Mouse (Mus musculus) heart, embryonic 15.5 days (tissue): ENCODE measurements around the gene Ms4a5. TPM values are rescaled to one million over a fixed set of nuclear protein-coding genes. Genes with fewer than 3 reads are reported as not detected.
"Not testable (repeated sequence)": the region's sequence is repeated elsewhere in the genome, so short reads cannot be mapped to it uniquely, and the experiment has no call there.

Experiments used
- ATAC-seq: fragments of 200-750 bp; cut with Nextera tagmentation; replicated peaks from 2 replicates; pipeline ENCODE4 v1.8.0; 2017; ENCODE audit warnings: low read depth, moderate TSS enrichment; ENCODE audit not compliant: insufficient number of reproducible peaks, insufficient read depth, low FRiP score
- H3K27ac ChIP-seq: fragments of 300-500 bp; sonication (generic); 2 replicates; pipeline ENCODE4 v1.5.1; 2015; ENCODE audit warnings: mild to moderate bottlenecking, inconsistent platforms
- H3K27me3 ChIP-seq: fragments of 300-500 bp; sonication (generic); 2 replicates; pipeline ENCODE4 v1.6.1; 2015; ENCODE audit warnings: inconsistent platforms
- H3K36me3 ChIP-seq: fragments of 300-500 bp; sonication (generic); 2 replicates; pipeline ENCODE4 v1.6.1; 2015; ENCODE audit warnings: mild to moderate bottlenecking, inconsistent platforms
- H3K4me1 ChIP-seq: fragments of 300-500 bp; sonication (generic); replicated peaks from 2 replicates; pipeline ENCODE4 v1.6.1; 2015; ENCODE audit warnings: inconsistent platforms
- H3K4me2 ChIP-seq: fragments of 300-500 bp; sonication (generic); 2 replicates; pipeline ENCODE4 v1.6.1; 2015; ENCODE audit warnings: inconsistent platforms, mild to moderate bottlenecking, moderate library complexity
- H3K4me3 ChIP-seq: fragments of 300-500 bp; sonication (generic); 2 replicates; pipeline ENCODE4 v1.5.1; 2015; ENCODE audit warnings: mild to moderate bottlenecking, inconsistent platforms
- H3K9ac ChIP-seq: fragments of 300-500 bp; sonication (generic); 2 replicates; pipeline ENCODE4 v1.6.1; 2015; ENCODE audit warnings: mild to moderate bottlenecking, inconsistent platforms
- H3K9me3 ChIP-seq: fragments of 300-500 bp; sonication (generic); replicated peaks from 2 replicates; pipeline ENCODE4 v1.6.1; 2016; ENCODE audit warnings: inconsistent platforms
- WGBS: fragments of 180-500 bp; shearing (Covaris S2); methylation state at CpG from one replicate; pipeline ENCODE4 v1.1.7; 2015; ENCODE audit warnings: mixed read lengths; 5-methylcytosine and 5-hydroxymethylcytosine counted together
- polyA plus RNA-seq: library from polyadenylated mRNA; unstranded; fragments of >200 nt; fragmentation: Nextera tagmentation; extraction: Ambion mirVana; gene quantifications from 2 replicates; pipeline ENCODE4 v1.2.1, GENCODE M21; 2015

The Ms4a5 gene
- polyA plus RNA-seq, result not detected in 2 replicates

DNA sequence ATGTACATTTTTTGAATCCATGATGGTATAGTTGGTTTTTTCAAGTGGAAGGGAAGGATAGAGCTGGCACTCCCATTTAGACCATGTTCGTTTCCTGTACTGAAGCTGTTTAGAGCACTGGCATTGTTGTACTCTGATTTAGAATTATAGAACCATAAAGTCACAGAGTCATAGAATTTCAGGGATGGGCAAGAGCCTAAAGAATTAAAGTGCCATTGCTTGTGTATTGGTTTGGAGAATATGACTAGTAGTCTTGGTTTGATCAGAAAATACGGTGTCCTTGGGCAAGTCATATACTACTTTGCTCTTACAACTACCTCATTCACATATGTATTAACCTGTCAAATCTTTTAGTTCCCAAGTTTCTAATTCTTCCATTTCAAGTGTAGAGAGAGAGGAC lies at the start of gene Ms4a5:
Gene Ms4a5, minus strand, starts transcription at position 101 of the 400 bp plus-strand sequence.
- Histone ChIP-seq H3K4me3 (no peak within 1 kb of the TSS), H3K9me3 (no peaks in the 10 kb centered on the region), H3K9ac (no peak within 1 kb of the TSS), H3K27ac (no peak within 1 kb of the TSS), H3K27me3 (no peaks in the 10 kb centered on the region), H3K4me2 (no peak within 1 kb of the TSS), H3K4me1 (no peaks in the 10 kb centered on the region), H3K36me3 (no peaks in the 10 kb centered on the region)
- ATAC-seq, result no peak
- 77% methylated on average over 2 of the region's 2 CpGs for WGBS

GRCm38 (mm10) chr19:11321123-11321522 lies 37.5 kb upstream of the Ms4a5 start:
- 56% methylated on average over 1 of the region's 1 CpGs for WGBS
- H3K4me1 ChIP-seq, result no peaks in the 10 kb centered on the region
- no peaks in the 10 kb centered on the region for H3K9me3 ChIP-seq
- H3K27me3 ChIP-seq, result no peaks in the 10 kb centered on the region
- ATAC-seq, result no peak
- H3K4me3 ChIP-seq, result no peak overlapping the region
- H3K4me2 ChIP-seq, result no peak overlapping the region
- no peak overlapping the region for H3K9ac ChIP-seq
- H3K36me3 ChIP-seq, result no peaks in the 10 kb centered on the region
- no peak overlapping the region for H3K27ac ChIP-seq

- ATAC-seq, result no peak
- 78% methylated on average over 4 of the region's 4 CpGs for WGBS
- H3K9me3 ChIP-seq, result no peaks in the 10 kb centered on the region
These were observed 33.1 kb upstream of the Ms4a5 start for GRCm38 (mm10) chr19:11316786-11317185.

DNA sequence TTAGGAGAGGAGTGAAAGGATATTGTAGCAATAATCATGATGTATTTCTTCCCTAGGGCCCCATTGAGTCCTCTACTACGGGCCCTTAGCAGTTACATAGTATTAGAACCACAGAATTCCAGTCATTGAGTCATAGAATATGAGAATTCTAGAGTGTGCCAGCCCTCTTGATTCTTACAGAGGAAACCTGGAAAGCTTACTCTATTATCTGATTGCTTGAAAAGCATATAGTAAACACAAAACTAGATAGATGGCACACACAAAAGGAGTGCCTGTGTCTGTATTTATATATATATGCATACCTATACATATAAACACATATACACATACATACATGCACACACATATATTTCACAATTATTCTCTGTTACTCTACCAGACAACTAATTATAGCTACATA lies 30.7 kb upstream of the Ms4a5 start, which contains the start of gene Ms4a14:
Gene Ms4a14, minus strand, starts transcription at position 101 of the 400 bp plus-strand sequence.
- Histone ChIP-seq H3K27ac (no peak within 1 kb of the TSS), H3K36me3 (no peaks in the 10 kb centered on the region), H3K4me1 (no peaks in the 10 kb centered on the region), H3K9me3 (no peaks in the 10 kb centered on the region), H3K4me3 (no peak within 1 kb of the TSS), H3K9ac (no peak within 1 kb of the TSS), H3K27me3 (no peaks in the 10 kb centered on the region), H3K4me2 (no peak within 1 kb of the TSS)
- no peak for ATAC-seq
- 79% methylated on average over 1 of the region's 1 CpGs for WGBS

More at GRCm38 (mm10) chr19:11316786-11317185, 33.1 kb upstream of the Ms4a5 start:
- Histone ChIP-seq H3K36me3 (no peaks in the 10 kb centered on the region), H3K9ac (no peak overlapping the region), H3K4me1 (no peaks in the 10 kb centered on the region), H3K27me3 (no peaks in the 10 kb centered on the region), H3K27ac (no peak overlapping the region), H3K4me3 (no peak overlapping the region), H3K4me2 (no peak overlapping the region)

- ATAC-seq, result no peak
- Histone ChIP-seq H3K27ac (no peak overlapping the region), H3K27me3 (no peaks in the 10 kb centered on the region)
These were observed 25.2 kb upstream of the Ms4a5 start for GRCm38 (mm10) chr19:11308888-11309287.

GRCm38 (mm10) chr19:11299529-11299928 lies 15.9 kb upstream of the Ms4a5 start:
- not testable (repeated sequence) for H3K9me3 ChIP-seq, H3K27ac ChIP-seq

More at GRCm38 (mm10) chr19:11308888-11309287, 25.2 kb upstream of the Ms4a5 start:
- Histone ChIP-seq H3K9ac (no peak overlapping the region), H3K9me3 (no peaks in the 10 kb centered on the region), H3K4me3 (no peak overlapping the region), H3K4me1 (no peaks in the 10 kb centered on the region), H3K4me2 (no peak overlapping the region), H3K36me3 (no peaks in the 10 kb centered on the region)

DNA sequence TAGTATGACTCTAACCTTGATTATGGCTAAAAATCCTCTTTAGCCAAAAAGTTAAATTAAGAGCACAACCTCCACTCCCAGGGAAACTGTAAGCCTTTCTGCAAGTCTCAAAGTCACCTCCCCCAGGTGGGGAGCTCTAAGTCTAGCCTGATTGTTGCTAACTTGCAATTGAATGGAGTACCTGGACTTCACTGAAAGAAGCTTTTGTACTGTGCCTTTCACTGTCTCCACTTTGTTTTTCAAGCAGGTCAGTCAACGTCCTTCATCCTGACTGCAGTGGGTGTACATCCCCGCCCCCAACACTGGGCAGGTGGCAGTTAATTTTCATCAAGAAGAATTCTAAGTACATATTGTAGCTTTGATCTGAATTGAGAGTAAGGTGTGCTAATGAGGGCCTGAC lies 15.3 kb upstream of the Ms4a5 start:
- Histone ChIP-seq H3K9me3 (no peaks in the 10 kb centered on the region), H3K4me1 (no peaks in the 10 kb centered on the region), H3K27ac (no peak overlapping the region), H3K4me2 (no peak overlapping the region), H3K36me3 (no peaks in the 10 kb centered on the region), H3K27me3 (no peaks in the 10 kb centered on the region), H3K9ac (no peak overlapping the region), H3K4me3 (no peak overlapping the region)
- WGBS, result 65% methylated on average over 2 of the region's 2 CpGs
- no peak for ATAC-seq

More at GRCm38 (mm10) chr19:11299529-11299928, 15.9 kb upstream of the Ms4a5 start:
- not testable (repeated sequence) for H3K27me3 ChIP-seq, H3K9ac ChIP-seq, H3K4me2 ChIP-seq, ATAC-seq, H3K4me3 ChIP-seq, H3K36me3 ChIP-seq, H3K4me1 ChIP-seq
- WGBS, result 52% methylated on average over 4 of the region's 4 CpGs

GRCm38 (mm10) chr19:11293616-11294015 lies 9.9 kb upstream of the Ms4a5 start:
- peak overlapping the region; percentile 31; the same call in 1 of the 2 replicates for H3K9ac ChIP-seq
- H3K4me3 ChIP-seq, result peak overlapping the region; percentile 48
- not testable (repeated sequence) for H3K4me1 ChIP-seq, H3K9me3 ChIP-seq, H3K27ac ChIP-seq, H3K36me3 ChIP-seq, ATAC-seq, H3K27me3 ChIP-seq
- 6% methylated on average over 3 of the region's 3 CpGs for WGBS
- peak overlapping the region; percentile 61 for H3K4me2 ChIP-seq

GRCm38 (mm10) chr19:11292990-11293389 lies 9.3 kb upstream of the Ms4a5 start:
- Histone ChIP-seq H3K9ac (peak overlapping the region; percentile 5; the same call in 1 of the 2 replicates), H3K4me1 (no peaks in the 10 kb centered on the region), H3K27me3 (no peaks in the 10 kb centered on the region), H3K4me3 (peak overlapping the region; percentile 48), H3K36me3 (no peaks in the 10 kb centered on the region), H3K9me3 (no peaks in the 10 kb centered on the region), H3K4me2 (peak overlapping the region; percentile 61), H3K27ac (no peak overlapping the region; the same call in 1 of the 2 replicates)
- ATAC-seq, result no peak
- WGBS, result 4% methylated on average over 12 of the region's 12 CpGs

- no peak overlapping the region for H3K4me2 ChIP-seq
- no peak for ATAC-seq
- 88% methylated on average over 3 of the region's 3 CpGs for WGBS
- no peaks in the 10 kb centered on the region for H3K27me3 ChIP-seq
- no peaks in the 10 kb centered on the region for H3K4me1 ChIP-seq
- H3K9ac ChIP-seq, result no peak overlapping the region
- no peaks in the 10 kb centered on the region for H3K9me3 ChIP-seq
- H3K36me3 ChIP-seq, result no peaks in the 10 kb centered on the region
- no peak overlapping the region for H3K27ac ChIP-seq
- H3K4me3 ChIP-seq, result no peak overlapping the region
These were observed 3.5 kb downstream of the Ms4a5 start for GRCm38 (mm10) chr19:11280223-11280622.

- Histone ChIP-seq H3K4me1 (no peaks in the 10 kb centered on the region), H3K27me3 (no peaks in the 10 kb centered on the region), H3K9me3 (no peaks in the 10 kb centered on the region), H3K9ac (no peak overlapping the region), H3K4me3 (no peak overlapping the region), H3K4me2 (no peak overlapping the region), H3K36me3 (no peaks in the 10 kb centered on the region), H3K27ac (no peak overlapping the region)
- ATAC-seq, result no peak
- 51% methylated on average over 5 of the region's 5 CpGs for WGBS
These were observed 7.2 kb downstream of the Ms4a5 start for GRCm38 (mm10) chr19:11276431-11276830.

DNA sequence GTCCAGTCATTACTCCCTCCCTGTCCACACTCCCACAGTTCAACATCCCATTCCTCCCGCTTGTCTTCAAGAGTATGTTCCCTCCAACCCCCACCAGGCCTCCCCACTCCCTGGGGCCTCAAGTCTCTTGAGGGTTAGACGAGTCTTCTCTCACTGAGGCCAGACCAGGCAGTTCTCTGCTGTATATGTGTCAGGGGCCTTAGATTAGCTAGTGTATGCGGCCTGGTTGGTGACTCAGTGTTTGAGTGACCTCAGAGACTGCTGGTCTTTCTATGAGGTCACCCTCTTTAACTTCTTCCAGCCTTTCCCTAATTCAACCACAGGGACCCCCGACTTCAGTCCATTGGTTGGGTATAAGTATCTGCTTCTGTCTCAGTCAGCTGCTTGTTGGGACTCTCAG lies 16.7 kb downstream of the Ms4a5 start:
- no peak overlapping the region for H3K4me3 ChIP-seq
- 64% methylated on average over 4 of the region's 4 CpGs for WGBS

More for the DNA sequence above, 16.7 kb downstream of the Ms4a5 start:
- Histone ChIP-seq H3K4me2 (no peak overlapping the region), H3K9me3 (no peaks in the 10 kb centered on the region), H3K27me3 (no peaks in the 10 kb centered on the region), H3K4me1 (no peaks in the 10 kb centered on the region), H3K9ac (no peak overlapping the region), H3K36me3 (no peaks in the 10 kb centered on the region), H3K27ac (no peak overlapping the region)
- ATAC-seq, result no peak
